Mouse (Mus musculus) heart, postnatal 36 days (tissue): Measurements from ENCODE around the gene Taar6. TPM values are rescaled to one million over a fixed set of nuclear protein-coding genes. Genes with fewer than 3 reads are reported as not detected.

Experiments used
- DNase-seq, 2 experiments: peaks; one replicate each; pipeline ENCODE4 v3.0.0; 2021 to 2022
- intact Hi-C: fragments of 180-260 bp; cut with DNase I; formaldehyde crosslinking; loops from one replicate; pipeline ENCODE4 v1.15.1; 2025
- total RNA-seq, 2 experiments: library from RNA; stranded (reverse); gene quantifications; 2 replicates each; pipeline ENCODE4 v1.2.3; 2021

Gene Taar6
- total RNA-seq, 2 experiments from 2014 or later = not detected

DNA sequence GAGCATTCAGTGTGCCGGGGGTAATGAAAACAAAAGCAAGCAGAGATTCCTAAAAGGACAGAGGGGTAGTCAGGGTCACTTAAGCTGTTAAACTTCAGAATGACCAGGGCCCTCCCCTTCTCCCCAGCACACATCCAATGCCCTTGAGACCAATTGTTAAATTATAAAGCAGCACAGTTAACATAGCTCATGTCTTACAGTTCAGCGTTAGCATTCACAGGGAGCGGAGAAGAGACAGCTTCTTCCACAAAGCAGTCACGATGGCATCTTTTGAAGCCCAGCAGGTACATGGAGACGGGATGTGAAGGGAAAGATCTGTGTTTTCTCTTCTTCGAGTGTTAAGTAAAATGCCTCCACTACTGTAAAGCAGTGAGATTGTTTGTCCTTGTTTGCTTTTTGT, 47.1 kb downstream of the Taar6 start, which contains the start of gene Taar2:
Gene Taar2 (plus strand): TSS at position 261 of the 400 bp plus-strand sequence.
- no peak for DNase-seq
- intact Hi-C loops = no loop called here

DNA sequence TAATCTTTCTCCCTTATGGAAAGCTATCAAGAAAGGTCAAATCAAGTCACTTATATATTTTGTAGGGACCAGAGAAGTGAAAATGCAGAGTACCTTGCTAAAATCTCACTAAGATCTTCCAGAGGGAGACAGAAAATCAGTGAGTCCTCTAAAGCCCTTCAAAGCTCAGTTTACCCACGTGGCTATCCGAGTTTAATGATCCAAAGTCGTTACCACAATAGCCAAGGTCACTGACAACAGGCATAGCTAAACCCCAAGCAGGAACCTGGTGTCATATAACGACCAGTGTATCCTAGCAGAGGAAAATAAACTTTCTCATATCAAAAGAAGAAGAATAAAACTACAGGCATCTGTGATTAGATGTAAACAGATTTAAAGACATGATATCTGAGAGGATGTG, 47.8 kb downstream of the Taar6 start:
- intact Hi-C loops = no loop called here
- DNase-seq = no peak

Other genes starting within 250 kb of the Taar6 start
- 100 to 1,000 TPM; 199 to 263 TPM for gene Rps12, start 198.4 kb downstream of the Taar6 start, total RNA-seq
- 1 to 10 TPM; 6.3 to 8.0 TPM for gene Slc18b1, start 188.7 kb downstream of the Taar6 start, total RNA-seq
- under 1 TPM in 1 of 2 experiments, not detected in 1; 0.28 TPM for gene Vnn3, start 134.2 kb downstream of the Taar6 start, total RNA-seq
- under 1 TPM; 0.51 to 0.83 TPM for gene Vnn1, start 91.0 kb downstream of the Taar6 start, total RNA-seq
- not detected for gene Taar1, start 65.3 kb downstream of the Taar6 start, total RNA-seq
- not detected for gene Taar2, start 47.1 kb downstream of the Taar6 start, total RNA-seq
- gene Taar3, start 36.1 kb downstream of the Taar6 start, total RNA-seq = not detected
- not detected for gene Taar4, start 25.2 kb downstream of the Taar6 start, total RNA-seq
- not detected for gene Taar5, start 14.9 kb downstream of the Taar6 start, total RNA-seq
- not detected for gene Taar7a, start 7.8 kb upstream of the Taar6 start, total RNA-seq
- gene Taar7b, start 14.3 kb upstream of the Taar6 start, total RNA-seq = not detected
- not detected for gene Taar7d, start 41.6 kb upstream of the Taar6 start, total RNA-seq
- gene Taar7e, start 52.0 kb upstream of the Taar6 start, total RNA-seq = not detected
- gene Taar7f, start 63.9 kb upstream of the Taar6 start, total RNA-seq = not detected
- gene Taar8a, start 90.9 kb upstream of the Taar6 start, total RNA-seq = not detected
- gene Taar8b, start 106.6 kb upstream of the Taar6 start, total RNA-seq = not detected
- gene Taar8c, start 116.3 kb upstream of the Taar6 start, total RNA-seq = not detected
- gene Taar9, start 123.9 kb upstream of the Taar6 start, total RNA-seq = not detected
- 10 to 100 TPM; 41.6 to 46.6 TPM for gene Stx7, start 163.7 kb upstream of the Taar6 start, total RNA-seq
- gene Moxd1, start 237.9 kb upstream of the Taar6 start, total RNA-seq = under 1 TPM; 0.11 to 0.30 TPM